Mouse (Mus musculus) urinary bladder, postnatal 25 days (tissue): ENCODE measurements around the gene Mon2.

Source experiments
- DNase-seq: peaks from one replicate; pipeline ENCODE4 v3.0.0; 2022; ENCODE audit warnings: low spot score

The Mon2 gene

GRCm38 (mm10) chr10:123076245-123077023 is at the start of gene Mon2:
TSS of gene Mon2 (minus strand) at chr10:123076505.
- DNase-seq = peak; percentile 95

GRCm38 (mm10) chr10:123120666-123121392 is 44.5 kb upstream of the Mon2 start:
- no peak for DNase-seq

- DNase-seq = no peak
These were observed 40.6 kb upstream of the Mon2 start for GRCm38 (mm10) chr10:123116861-123117260.

GRCm38 (mm10) chr10:123113466-123113865 is 37.2 kb upstream of the Mon2 start:
- DNase-seq = no peak

GRCm38 (mm10) chr10:123112787-123113168 is 36.5 kb upstream of the Mon2 start:
- DNase-seq = no peak

- no peak for DNase-seq
These were observed 35.9 kb upstream of the Mon2 start for GRCm38 (mm10) chr10:123112056-123112786.

GRCm38 (mm10) chr10:123110548-123110947 is 34.2 kb upstream of the Mon2 start:
- DNase-seq = no peak

GRCm38 (mm10) chr10:123108527-123108926 is 32.2 kb upstream of the Mon2 start:
- no peak for DNase-seq

- no peak for DNase-seq
These were observed 31.8 kb upstream of the Mon2 start for GRCm38 (mm10) chr10:123108121-123108520.

GRCm38 (mm10) chr10:123101303-123101702 is 25.0 kb upstream of the Mon2 start:
- DNase-seq = no peak

GRCm38 (mm10) chr10:123100584-123100983 is 24.3 kb upstream of the Mon2 start:
- no peak for DNase-seq

GRCm38 (mm10) chr10:123094504-123094903 is 18.2 kb upstream of the Mon2 start:
- no peak for DNase-seq

GRCm38 (mm10) chr10:123092577-123092976 is 16.3 kb upstream of the Mon2 start:
- DNase-seq = no peak

- peak; percentile 16 for DNase-seq
These were observed 15.4 kb upstream of the Mon2 start for GRCm38 (mm10) chr10:123091737-123092136.

- DNase-seq = no peak
These were observed 13.2 kb upstream of the Mon2 start for GRCm38 (mm10) chr10:123089425-123089930.

GRCm38 (mm10) chr10:123086847-123087246 is 10.5 kb upstream of the Mon2 start:
- DNase-seq = no peak

- DNase-seq = no peak
These were observed 8.8 kb upstream of the Mon2 start for GRCm38 (mm10) chr10:123084900-123085641.

GRCm38 (mm10) chr10:123084307-123084706 is 8.0 kb upstream of the Mon2 start:
- DNase-seq = no peak

GRCm38 (mm10) chr10:123075751-123076242 is 508 bp downstream of the Mon2 start:
- DNase-seq = no peak

GRCm38 (mm10) chr10:123071997-123072396 is 4.3 kb downstream of the Mon2 start:
- no peak for DNase-seq

- no peak for DNase-seq
These were observed 13.3 kb downstream of the Mon2 start for GRCm38 (mm10) chr10:123063021-123063420.

- no peak for DNase-seq
These were observed 15.5 kb downstream of the Mon2 start for GRCm38 (mm10) chr10:123060831-123061230.
